Mouse (Mus musculus) kidney, adult 11 months (tissue): Measurements from ENCODE around the gene Calm3.

ENCODE experiments used
- DNase-seq: peaks from one replicate; pipeline ENCODE4 v3.0.0; 2022

Gene Calm3

GRCm38 (mm10) chr7:16938117-16938791, 14.3 kb upstream of the Calm3 start:
- no peak for DNase-seq

GRCm38 (mm10) chr7:16937312-16937711, 13.4 kb upstream of the Calm3 start:
- no peak for DNase-seq

GRCm38 (mm10) chr7:16932704-16933577, 9.0 kb upstream of the Calm3 start:
- no peak for DNase-seq

- peak; percentile 67 for DNase-seq
These were observed 8.2 kb upstream of the Calm3 start for GRCm38 (mm10) chr7:16931968-16932627.

GRCm38 (mm10) chr7:16930850-16931249, 6.9 kb upstream of the Calm3 start:
- DNase-seq: no peak

- DNase-seq: no peak
These were observed 4.4 kb upstream of the Calm3 start for GRCm38 (mm10) chr7:16928341-16928740.

GRCm38 (mm10) chr7:16923283-16924036, 454 bp downstream of the Calm3 start:
- DNase-seq: peak; percentile 51

GRCm38 (mm10) chr7:16922360-16922973, 1.4 kb downstream of the Calm3 start:
- no peak for DNase-seq

- peak; percentile 64 for DNase-seq
These were observed 2.0 kb downstream of the Calm3 start for GRCm38 (mm10) chr7:16921881-16922335.

- no peak for DNase-seq
These were observed 2.8 kb downstream of the Calm3 start for GRCm38 (mm10) chr7:16920818-16921791.

- no peak for DNase-seq
These were observed 3.7 kb downstream of the Calm3 start for GRCm38 (mm10) chr7:16920150-16920579.

- no peak for DNase-seq
These were observed 4.3 kb downstream of the Calm3 start for GRCm38 (mm10) chr7:16919395-16920149.

- no peak for DNase-seq
These were observed 5.2 kb downstream of the Calm3 start for GRCm38 (mm10) chr7:16918670-16919069.

- no peak for DNase-seq
These were observed 5.9 kb downstream of the Calm3 start for GRCm38 (mm10) chr7:16918014-16918413.

GRCm38 (mm10) chr7:16917447-16917846, 6.5 kb downstream of the Calm3 start:
- no peak for DNase-seq

- DNase-seq: no peak
These were observed 7.3 kb downstream of the Calm3 start for GRCm38 (mm10) chr7:16916342-16917265.

- DNase-seq: no peak
These were observed 8.2 kb downstream of the Calm3 start for GRCm38 (mm10) chr7:16915461-16916340.
